Mouse (Mus musculus): ENCODE measurements around the gene Prss36. TPM values are rescaled to one million over a fixed set of nuclear protein-coding genes. Genes with fewer than 3 reads are reported as not detected.
"Not testable (repeated sequence)": the region's sequence is repeated elsewhere in the genome, so short reads cannot be mapped to it uniquely, and the experiment has no call there.

Gene Prss36
- polyA plus RNA-seq, 1 experiment from 2014 or later, result 10.6 TPM

DNA sequence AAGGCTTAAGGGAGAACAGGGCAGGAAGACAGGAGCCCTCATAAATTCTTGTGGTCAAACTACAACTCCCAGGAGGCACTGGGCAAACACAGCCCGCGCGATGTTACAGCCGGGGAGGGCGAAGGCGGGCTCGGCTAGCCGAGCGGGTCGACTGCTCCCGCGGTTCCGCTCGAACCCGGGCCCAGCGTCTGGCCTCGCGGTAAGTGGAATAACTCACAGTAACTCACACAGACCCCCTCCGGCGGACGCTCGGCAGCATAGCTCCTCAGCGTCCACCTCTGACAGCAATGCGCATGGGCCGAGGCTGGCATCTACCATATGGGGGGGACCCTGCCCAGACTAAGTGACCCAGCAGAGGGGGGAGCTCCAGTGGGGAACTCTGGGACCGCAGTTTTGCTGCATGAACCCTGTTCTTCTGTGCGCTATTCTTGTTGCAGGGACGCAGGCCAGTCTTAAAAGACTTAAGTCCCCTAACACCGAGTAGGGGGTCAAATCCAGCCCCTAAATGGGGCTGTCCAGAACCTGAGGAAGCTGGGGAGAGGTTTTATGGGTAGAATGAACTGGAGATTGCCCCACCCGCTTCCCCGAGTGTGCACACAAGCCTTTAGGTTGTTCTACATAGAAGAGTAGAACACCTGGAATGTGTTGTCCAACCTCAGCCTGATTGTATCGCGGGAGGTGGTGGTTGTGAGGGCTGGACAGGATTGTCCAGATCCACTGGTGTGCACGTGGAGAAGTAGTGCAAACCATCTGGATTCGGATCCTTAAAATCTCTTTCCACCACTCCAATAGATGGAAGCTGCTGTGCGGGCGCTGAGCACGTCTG is 42.3 kb downstream of the Prss36 start, which contains the start of gene Bckdk:
Bckdk (plus strand) TSS at position 112 of the 826 bp plus-strand sequence.
- 7% methylated on average over 38 of the region's 38 CpGs for WGBS (ENCODE audit: insufficient replicate concordance)
- peak within 1 kb of the TSS; percentile 89 for H3K4me2 ChIP-seq
- no peaks in the 10 kb centered on the region for H3K27me3 ChIP-seq (ENCODE audit: control insufficient read depth, insufficient read depth, low read length)
- peak within 1 kb of the TSS; percentile 86 for H3K4me3 ChIP-seq (ENCODE audit: low read depth, low read length)
- H3K9ac ChIP-seq (ENCODE audit: low read depth, low read length), result peak within 1 kb of the TSS; percentile 96
- peak within 1 kb of the TSS; percentile 87 for H3K27ac ChIP-seq (ENCODE audit: low read depth, low read length)
- H3K9me3 ChIP-seq (replicated peaks; ENCODE audit: control insufficient read depth, low read length), result no peaks in the 10 kb centered on the region
- ATAC-seq (replicated peaks; ENCODE audit: insufficient number of reproducible peaks, low FRiP score, low TSS enrichment), result peak; percentile 73
- H3K36me3 ChIP-seq (ENCODE audit: control insufficient read depth, insufficient read depth, low read length), result peaks cover 31% of the 10 kb centered on the region
- peaks cover 9% of the 10 kb centered on the region for H3K4me1 ChIP-seq (ENCODE audit: control insufficient read depth, insufficient read depth, low read length)

DNA sequence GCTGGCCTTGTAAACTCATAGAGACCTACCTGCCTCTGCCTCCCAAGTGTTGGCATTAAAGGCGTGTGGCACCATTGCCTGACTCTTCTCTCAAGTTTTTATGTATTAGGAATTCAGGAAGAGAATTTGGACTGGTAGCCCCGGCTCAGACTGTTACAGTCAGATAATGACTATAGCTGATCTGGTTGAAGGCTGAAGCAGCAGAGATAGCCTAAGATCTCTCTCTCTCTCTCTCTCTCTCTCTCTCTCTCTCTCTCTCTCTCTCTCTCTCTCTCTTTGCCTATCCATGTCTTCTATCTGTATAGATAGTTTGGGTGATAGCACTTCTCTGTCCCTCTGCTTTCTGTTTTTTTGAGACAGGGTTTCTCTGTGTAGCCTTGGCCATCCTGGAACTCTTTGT is 44.8 kb downstream of the Prss36 start:
- no peak overlapping the region for H3K27ac ChIP-seq (ENCODE audit: low read depth, low read length)
- H3K4me1 ChIP-seq (ENCODE audit: control insufficient read depth, insufficient read depth, low read length), result peaks cover 9% of the 10 kb centered on the region
- H3K9ac ChIP-seq (ENCODE audit: low read depth, low read length), result no peak overlapping the region
- H3K36me3 ChIP-seq (ENCODE audit: control insufficient read depth, insufficient read depth, low read length), result peaks cover 10% of the 10 kb centered on the region
- no peak overlapping the region for H3K4me3 ChIP-seq (ENCODE audit: low read depth, low read length)
- no peak for ATAC-seq (replicated peaks; ENCODE audit: insufficient number of reproducible peaks, low FRiP score, low TSS enrichment)
- H3K4me2 ChIP-seq, result no peak overlapping the region
- no peaks in the 10 kb centered on the region for H3K9me3 ChIP-seq (replicated peaks; ENCODE audit: control insufficient read depth, low read length)
- 64% methylated on average over 2 of the region's 2 CpGs for WGBS (ENCODE audit: insufficient replicate concordance)
- H3K27me3 ChIP-seq (ENCODE audit: control insufficient read depth, insufficient read depth, low read length), result no peaks in the 10 kb centered on the region

DNA sequence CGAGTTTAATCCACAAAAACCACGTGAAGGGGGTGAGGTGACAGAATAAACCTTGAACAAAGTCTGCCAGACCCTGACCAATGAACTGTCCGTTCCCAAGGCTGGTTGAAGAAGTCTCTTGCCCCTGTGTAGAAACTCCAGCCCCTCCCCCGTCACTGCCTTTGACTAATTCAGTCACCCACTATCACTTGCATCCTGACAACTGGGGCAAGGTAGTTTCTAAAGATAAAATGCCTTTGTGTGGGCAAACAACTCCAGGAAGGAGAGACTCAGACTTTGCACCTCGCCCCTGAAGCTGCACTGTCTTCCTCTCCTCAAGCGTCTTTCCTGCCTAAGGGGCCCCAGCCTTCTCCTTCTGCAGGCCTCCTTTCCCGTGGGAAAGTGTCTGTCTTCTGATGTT is 46.5 kb downstream of the Prss36 start:
- no peaks in the 10 kb centered on the region for H3K9me3 ChIP-seq (replicated peaks; ENCODE audit: control insufficient read depth, low read length)
- no peak overlapping the region for H3K9ac ChIP-seq (ENCODE audit: low read depth, low read length)
- no peak for ATAC-seq (replicated peaks; ENCODE audit: insufficient number of reproducible peaks, low FRiP score, low TSS enrichment)
- H3K4me2 ChIP-seq, result no peak overlapping the region
- H3K4me1 ChIP-seq (ENCODE audit: control insufficient read depth, insufficient read depth, low read length), result peaks cover 9% of the 10 kb centered on the region
- H3K36me3 ChIP-seq (ENCODE audit: control insufficient read depth, insufficient read depth, low read length), result no peaks in the 10 kb centered on the region
- no peak overlapping the region for H3K4me3 ChIP-seq (ENCODE audit: low read depth, low read length)
- no peaks in the 10 kb centered on the region for H3K27me3 ChIP-seq (ENCODE audit: control insufficient read depth, insufficient read depth, low read length)
- WGBS (ENCODE audit: insufficient replicate concordance), result 31% methylated on average over 7 of the region's 7 CpGs
- no peak overlapping the region for H3K27ac ChIP-seq (ENCODE audit: low read depth, low read length)

DNA sequence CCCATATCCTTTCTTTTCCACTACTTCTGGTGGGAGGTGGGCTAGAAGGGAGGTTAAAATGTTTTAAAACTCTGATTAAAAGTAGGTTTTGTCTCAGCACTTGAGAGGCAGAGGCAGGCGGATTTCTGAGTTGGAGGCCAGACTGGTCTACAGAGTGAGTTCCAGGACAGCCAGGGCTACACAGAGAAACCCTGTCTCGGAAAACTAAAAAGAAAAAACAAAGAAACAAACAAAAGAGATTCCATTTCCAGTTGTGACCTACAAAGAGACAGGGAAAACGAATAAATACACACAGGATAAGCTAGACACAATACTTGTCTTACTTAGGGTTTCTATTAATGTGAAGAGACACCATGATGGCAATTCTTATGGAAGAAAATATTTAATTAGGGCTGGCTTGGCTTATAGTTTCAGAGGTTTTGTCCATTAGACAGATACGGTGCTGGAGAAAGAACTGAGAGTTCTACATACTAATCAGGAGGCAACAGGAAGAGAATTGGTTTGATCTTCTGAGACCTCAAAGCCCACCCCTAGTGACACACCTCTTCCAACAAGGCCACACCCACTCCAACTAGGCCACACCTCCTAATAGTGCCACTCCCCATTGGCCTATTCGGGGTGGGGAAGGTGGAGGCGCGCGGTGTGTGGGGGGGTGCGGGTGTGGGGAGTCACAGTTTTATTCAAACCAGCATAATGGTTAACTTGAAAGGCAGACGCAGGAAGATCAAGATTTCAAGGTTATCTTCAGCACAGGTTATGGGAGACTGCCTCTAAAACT is 48.2 kb downstream of the Prss36 start:
- no peak overlapping the region for H3K27ac ChIP-seq (ENCODE audit: low read depth, low read length)

DNA sequence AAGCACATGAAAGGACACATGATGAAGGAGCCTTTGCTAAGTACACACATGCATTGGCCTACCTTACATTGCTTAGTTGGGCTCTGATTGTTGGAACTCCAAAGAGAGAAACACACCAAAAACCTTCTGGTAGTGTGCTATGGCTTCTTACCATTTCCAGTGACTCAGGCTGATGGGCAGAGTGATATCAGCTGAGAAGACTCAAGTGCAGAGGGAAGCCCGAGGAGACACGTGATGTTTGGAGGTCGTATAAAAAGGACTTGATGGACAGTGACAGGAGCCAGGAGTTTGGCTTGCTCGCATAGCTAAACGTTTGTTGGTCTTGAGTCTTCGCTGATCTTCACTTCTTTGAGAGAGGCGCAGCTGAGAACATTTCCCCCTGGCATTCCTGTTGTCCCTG is 49.0 kb downstream of the Prss36 start:
- Histone ChIP-seq H3K4me1 (ENCODE audit: control insufficient read depth, insufficient read depth, low read length) (peaks cover 10% of the 10 kb centered on the region; the same call in 1 of the 2 replicates), H3K9me3 (replicated peaks; ENCODE audit: control insufficient read depth, low read length) (no peaks in the 10 kb centered on the region), H3K9ac (ENCODE audit: low read depth, low read length) (no peak overlapping the region), H3K4me3 (ENCODE audit: low read depth, low read length) (no peak overlapping the region), H3K27ac (ENCODE audit: low read depth, low read length) (no peak overlapping the region), H3K36me3 (ENCODE audit: control insufficient read depth, insufficient read depth, low read length) (no peaks in the 10 kb centered on the region), H3K27me3 (ENCODE audit: control insufficient read depth, insufficient read depth, low read length) (no peaks in the 10 kb centered on the region), H3K4me2 (no peak overlapping the region)
- 83% methylated on average over 7 of the region's 7 CpGs for WGBS (ENCODE audit: insufficient replicate concordance)
- no peak for ATAC-seq (replicated peaks; ENCODE audit: insufficient number of reproducible peaks, low FRiP score, low TSS enrichment)

More for the DNA sequence above, 48.2 kb downstream of the Prss36 start:
- H3K36me3 ChIP-seq (ENCODE audit: control insufficient read depth, insufficient read depth, low read length), result no peaks in the 10 kb centered on the region
- H3K9ac ChIP-seq (ENCODE audit: low read depth, low read length), result no peak overlapping the region
- no peak for ATAC-seq (replicated peaks; ENCODE audit: insufficient number of reproducible peaks, low FRiP score, low TSS enrichment)
- no peak overlapping the region for H3K4me2 ChIP-seq
- H3K4me3 ChIP-seq (ENCODE audit: low read depth, low read length), result no peak overlapping the region
- H3K4me1 ChIP-seq (ENCODE audit: control insufficient read depth, insufficient read depth, low read length), result peaks cover 10% of the 10 kb centered on the region; the same call in 1 of the 2 replicates
- no peaks in the 10 kb centered on the region for H3K27me3 ChIP-seq (ENCODE audit: control insufficient read depth, insufficient read depth, low read length)
- no peaks in the 10 kb centered on the region for H3K9me3 ChIP-seq (replicated peaks; ENCODE audit: control insufficient read depth, low read length)
- WGBS (ENCODE audit: insufficient replicate concordance), result 31% methylated on average over 10 of the region's 10 CpGs

DNA sequence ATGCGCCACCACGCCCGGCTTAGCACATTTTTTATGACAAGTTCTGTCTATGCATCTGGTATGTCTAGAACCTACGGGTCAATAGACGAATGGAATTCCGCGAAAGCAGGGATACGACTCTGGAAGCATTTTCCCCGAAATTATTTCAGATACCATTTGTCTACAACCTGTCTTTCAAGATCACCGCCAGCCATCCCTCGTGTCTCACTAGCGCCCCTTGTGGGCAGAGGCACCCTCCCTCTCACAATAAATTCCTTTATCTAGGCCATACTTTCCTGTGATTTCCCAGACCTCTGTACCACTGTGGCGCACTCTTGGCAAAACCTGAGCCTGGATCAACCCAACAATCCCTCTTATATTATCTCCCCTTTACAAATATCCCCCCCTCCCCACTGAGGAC is 50.1 kb downstream of the Prss36 start:
- no peaks in the 10 kb centered on the region for H3K36me3 ChIP-seq (ENCODE audit: control insufficient read depth, insufficient read depth, low read length)
- no peaks in the 10 kb centered on the region for H3K27me3 ChIP-seq (ENCODE audit: control insufficient read depth, insufficient read depth, low read length)
- peaks cover 10% of the 10 kb centered on the region; the same call in 1 of the 2 replicates for H3K4me1 ChIP-seq (ENCODE audit: control insufficient read depth, insufficient read depth, low read length)
- no peaks in the 10 kb centered on the region for H3K9me3 ChIP-seq (replicated peaks; ENCODE audit: control insufficient read depth, low read length)
- H3K27ac ChIP-seq (ENCODE audit: low read depth, low read length), result no peak overlapping the region
- H3K4me2 ChIP-seq, result no peak overlapping the region
- ATAC-seq (replicated peaks; ENCODE audit: insufficient number of reproducible peaks, low FRiP score, low TSS enrichment), result no peak
- no peak overlapping the region for H3K4me3 ChIP-seq (ENCODE audit: low read depth, low read length)
- no peak overlapping the region for H3K9ac ChIP-seq (ENCODE audit: low read depth, low read length)
- 53% methylated on average over 13 of the region's 13 CpGs for WGBS (ENCODE audit: insufficient replicate concordance)

DNA sequence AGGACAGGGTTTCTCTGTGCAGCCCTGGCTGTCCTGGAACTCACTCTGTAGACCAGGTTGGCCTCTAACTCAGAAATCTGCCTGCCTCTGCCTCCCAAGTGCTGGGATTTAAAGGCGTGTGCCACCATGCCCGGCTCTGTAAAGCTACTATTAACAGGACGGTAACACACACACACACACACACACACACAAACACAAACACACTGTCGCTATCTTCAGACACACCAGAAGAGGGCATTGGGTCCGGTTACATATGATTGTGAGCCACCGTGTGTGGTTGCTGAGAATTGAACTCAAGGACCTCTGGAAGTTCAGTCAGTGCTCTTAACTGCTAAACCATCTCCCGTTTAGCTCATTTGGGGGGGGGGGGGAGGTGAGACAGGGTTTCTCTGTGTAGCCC is 50.6 kb downstream of the Prss36 start:
- not testable (repeated sequence) for H3K4me1 ChIP-seq (ENCODE audit: control insufficient read depth, insufficient read depth, low read length); H3K27me3 ChIP-seq (ENCODE audit: control insufficient read depth, insufficient read depth, low read length); H3K9me3 ChIP-seq (replicated peaks; ENCODE audit: control insufficient read depth, low read length); H3K27ac ChIP-seq (ENCODE audit: low read depth, low read length); H3K9ac ChIP-seq (ENCODE audit: low read depth, low read length); H3K4me3 ChIP-seq (ENCODE audit: low read depth, low read length); ATAC-seq (replicated peaks; ENCODE audit: insufficient number of reproducible peaks, low FRiP score, low TSS enrichment); H3K36me3 ChIP-seq (ENCODE audit: control insufficient read depth, insufficient read depth, low read length)
- H3K4me2 ChIP-seq, result peak overlapping the region; percentile 92
- WGBS (ENCODE audit: insufficient replicate concordance), result 62% methylated on average over 7 of the region's 7 CpGs

DNA sequence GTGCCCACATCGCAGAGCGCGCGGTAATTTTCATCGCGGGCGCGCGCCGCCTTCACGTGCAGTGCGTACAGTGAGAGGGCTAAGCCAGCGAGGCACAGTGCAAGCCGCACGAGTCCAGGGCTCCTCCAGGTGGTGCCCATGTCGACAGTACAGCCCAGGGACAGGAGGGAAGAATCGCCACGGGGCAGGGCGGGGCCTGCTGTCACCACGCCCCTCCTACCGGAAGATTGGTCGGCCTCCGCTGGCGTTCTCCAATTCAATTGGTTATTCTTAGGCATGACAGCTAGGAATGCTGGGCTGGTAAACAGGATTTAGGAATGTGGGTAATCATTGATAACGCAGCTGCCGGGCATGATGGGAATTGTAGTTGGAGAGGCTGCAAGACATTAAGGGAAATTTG is 51.1 kb downstream of the Prss36 start, which contains the start of the genes Gm21974 and Vkorc1:
Gm21974 (minus strand) TSS at position 13 of the 400 bp plus-strand sequence.
Vkorc1 (minus strand) TSS at position 176 of the 400 bp plus-strand sequence.
- Histone ChIP-seq H3K4me3 (ENCODE audit: low read depth, low read length) (peak within 1 kb of the TSS; percentile 56), H3K4me1 (ENCODE audit: control insufficient read depth, insufficient read depth, low read length) (peaks cover 10% of the 10 kb centered on the region; the same call in 1 of the 2 replicates), H3K27me3 (ENCODE audit: control insufficient read depth, insufficient read depth, low read length) (no peaks in the 10 kb centered on the region), H3K4me2 (peak within 1 kb of the TSS; percentile 92), H3K27ac (ENCODE audit: low read depth, low read length) (peak within 1 kb of the TSS; percentile 84), H3K9me3 (replicated peaks; ENCODE audit: control insufficient read depth, low read length) (no peaks in the 10 kb centered on the region), H3K9ac (ENCODE audit: low read depth, low read length) (peak within 1 kb of the TSS; percentile 73), H3K36me3 (ENCODE audit: control insufficient read depth, insufficient read depth, low read length) (no peaks in the 10 kb centered on the region)
- ATAC-seq (replicated peaks; ENCODE audit: insufficient number of reproducible peaks, low FRiP score, low TSS enrichment), result peak; percentile 93
- 0% methylated on average over 26 of the region's 26 CpGs for WGBS (ENCODE audit: insufficient replicate concordance)

All from heart, embryonic 11.5 days (tissue).